Mouse (Mus musculus) left cerebral cortex, adult 8-10 months (tissue): ENCODE results near the gene Bicc1. TPM values are rescaled to one million over a fixed set of nuclear protein-coding genes. Genes with fewer than 3 reads are reported as not detected.

Source experiments
- DNase-seq, 2 experiments: peaks; one replicate each; pipeline ENCODE4 v3.0.0; 2022; ENCODE audit warnings: low spot score in 2 of 2
- total RNA-seq, 4 experiments: library from RNA; stranded (reverse); gene quantifications; 2 replicates each; pipeline ENCODE4 v1.2.4; 2022

Bicc1 gene
- total RNA-seq, 4 experiments from 2014 or later, result 5.4 to 7.1 (median 6.0) TPM

- DNase-seq, result no peak
These were observed 283.0 kb downstream of the Bicc1 start for GRCm38 (mm10) chr10:70876522-70876921.

GRCm38 (mm10) chr10:70876119-70876518 lies 283.4 kb downstream of the Bicc1 start:
- DNase-seq, result no peak

DNA sequence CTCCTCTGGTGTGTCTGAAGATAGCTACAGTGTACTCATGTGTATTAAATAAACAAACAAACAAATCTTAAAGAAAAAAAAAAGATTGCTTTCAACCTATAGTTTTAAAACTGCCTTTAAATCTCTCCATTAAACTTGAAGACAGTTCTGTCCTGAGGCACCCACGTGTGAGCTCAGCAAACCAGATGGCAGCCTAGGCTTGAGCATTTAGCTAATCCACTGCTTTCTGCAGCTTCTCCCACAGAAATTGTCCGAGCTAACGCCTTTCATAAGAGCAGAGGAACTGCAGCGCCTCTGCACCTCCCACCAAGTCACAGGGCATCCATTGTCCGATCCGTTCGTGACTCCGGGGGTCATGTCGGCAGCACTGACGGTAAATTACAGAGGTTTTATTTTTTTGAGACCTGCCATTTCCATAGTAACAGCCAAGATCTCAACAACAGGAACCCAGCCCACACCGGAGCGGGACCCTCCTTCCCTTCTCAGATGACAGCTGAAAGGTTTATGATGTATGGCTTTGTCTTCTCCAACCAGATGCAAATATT lies 284.4 kb downstream of the Bicc1 start:
- peak in 1 of 2 experiments; percentile 16 for DNase-seq

Other genes starting within 250 kb of the Bicc1 start
- 10 to 100 TPM; 33.2 to 49.2 (median 37.5) TPM for gene Tfam, start 78.6 kb upstream of the Bicc1 start, total RNA-seq
- 10 to 100 TPM; 44.2 to 53.7 (median 48.5) TPM for gene Ube2d1, start 125.6 kb upstream of the Bicc1 start, total RNA-seq
- 100 to 1,000 TPM; 121 to 129 (median 127) TPM for gene Cisd1, start 185.3 kb upstream of the Bicc1 start, total RNA-seq
- gene Ipmk, start 188.1 kb upstream of the Bicc1 start, total RNA-seq, result 10 to 100 TPM; 25.8 to 31.7 (median 29.2) TPM